Mouse (Mus musculus) limb, embryonic 12.5 days (tissue): ENCODE results near the gene Etv1. TPM values are rescaled to one million over a fixed set of nuclear protein-coding genes. Genes with fewer than 3 reads are reported as not detected.

ENCODE experiments used
- ATAC-seq: fragments of 200-750 bp; cut with Nextera tagmentation; 2 replicates; pipeline ENCODE4 v1.8.0; 2017; ENCODE audit warnings: low read depth, moderate TSS enrichment; ENCODE audit not compliant: insufficient number of reproducible peaks, insufficient read depth, low FRiP score, low TSS enrichment
- H3K27ac ChIP-seq: fragments of 300-500 bp; sonication (generic); 2 replicates; pipeline ENCODE4 v1.5.1; 2016; ENCODE audit warnings: mild to moderate bottlenecking, moderate library complexity
- H3K27me3 ChIP-seq: fragments of 300-500 bp; sonication (generic); 2 replicates; pipeline ENCODE4 v1.6.1; 2016; ENCODE audit warnings: mild to moderate bottlenecking, moderate library complexity
- H3K36me3 ChIP-seq: fragments of 300-500 bp; sonication (generic); 2 replicates; pipeline ENCODE4 v1.6.1; 2016; ENCODE audit warnings: mild to moderate bottlenecking, moderate library complexity
- H3K4me1 ChIP-seq: fragments of 300-500 bp; sonication (generic); replicated peaks from 2 replicates; pipeline ENCODE4 v1.6.1; 2016
- H3K4me2 ChIP-seq: fragments of 300-500 bp; sonication (generic); 2 replicates; pipeline ENCODE4 v1.6.1; 2016; ENCODE audit warnings: mild to moderate bottlenecking, moderate library complexity
- H3K4me3 ChIP-seq: fragments of 300-500 bp; sonication (generic); replicated peaks from 2 replicates; pipeline ENCODE4 v1.5.1; 2016; ENCODE audit warnings: mild to moderate bottlenecking
- H3K9ac ChIP-seq: fragments of 300-500 bp; sonication (generic); replicated peaks from 2 replicates; pipeline ENCODE4 v1.6.1; 2016; ENCODE audit warnings: mild to moderate bottlenecking, moderate library complexity
- H3K9me3 ChIP-seq: fragments of 300-500 bp; sonication (generic); 2 replicates; pipeline ENCODE4 v1.6.1; 2016; ENCODE audit warnings: mild to moderate bottlenecking, moderate library complexity
- WGBS: fragments of 180-500 bp; shearing (Covaris S2); methylation state at CpG from one replicate; pipeline ENCODE4 v1.1.7; 2016; 5-methylcytosine and 5-hydroxymethylcytosine counted together
- polyA plus RNA-seq: library from polyadenylated mRNA; unstranded; fragments of >200 nt; fragmentation: Nextera tagmentation; extraction: Ambion mirVana; gene quantifications from 2 replicates; pipeline ENCODE4 v1.2.1, GENCODE M21; 2016

Gene Etv1
- 15.0 and 18.7 TPM in 2 replicates for polyA plus RNA-seq

- Histone ChIP-seq H3K27me3 (no peaks in the 10 kb centered on the region), H3K4me3 (peak within 1 kb of the TSS; percentile 55), H3K27ac (peak within 1 kb of the TSS; percentile 95), H3K9me3 (no peaks in the 10 kb centered on the region), H3K4me2 (peak within 1 kb of the TSS; percentile 91), H3K4me1 (no peaks in the 10 kb centered on the region), H3K9ac (peak within 1 kb of the TSS; percentile 65), H3K36me3 (no peaks in the 10 kb centered on the region)
- ATAC-seq: peak; percentile 43; the same call in 1 of the 2 replicates
- whole genome bisulfite sequencing: under 1% methylated on average over 20 of the region's 20 CpGs
Measured at GRCm38 (mm10) chr12:38779186-38779777, at the start of gene Etv1. Gene Etv1 (plus strand): TSS chr12:38779380.

GRCm38 (mm10) chr12:38729661-38730060 is 49.5 kb upstream of the Etv1 start:
- Histone ChIP-seq H3K4me3 (no peak overlapping the region), H3K9ac (no peak overlapping the region), H3K27me3 (no peaks in the 10 kb centered on the region), H3K4me1 (no peaks in the 10 kb centered on the region), H3K9me3 (no peaks in the 10 kb centered on the region), H3K36me3 (no peaks in the 10 kb centered on the region), H3K27ac (no peak overlapping the region), H3K4me2 (no peak overlapping the region)
- ATAC-seq: no peak
- WGBS: 77% methylated on average over 3 of the region's 3 CpGs

GRCm38 (mm10) chr12:38730791-38731190 is 48.4 kb upstream of the Etv1 start:
- Histone ChIP-seq H3K27ac (no peak overlapping the region), H3K27me3 (no peaks in the 10 kb centered on the region), H3K9me3 (no peaks in the 10 kb centered on the region), H3K9ac (no peak overlapping the region), H3K4me1 (no peaks in the 10 kb centered on the region), H3K4me3 (no peak overlapping the region), H3K36me3 (no peaks in the 10 kb centered on the region), H3K4me2 (no peak overlapping the region)
- ATAC-seq: no peak
- 87% methylated on average over 2 of the region's 2 CpGs for WGBS

GRCm38 (mm10) chr12:38759322-38759721 is 19.9 kb upstream of the Etv1 start:
- Histone ChIP-seq H3K4me3 (no peak overlapping the region), H3K4me1 (no peaks in the 10 kb centered on the region), H3K27me3 (no peaks in the 10 kb centered on the region), H3K9ac (no peak overlapping the region), H3K27ac (no peak overlapping the region), H3K4me2 (no peak overlapping the region), H3K36me3 (no peaks in the 10 kb centered on the region), H3K9me3 (no peaks in the 10 kb centered on the region)
- no peak for ATAC-seq
- WGBS: 36% methylated on average over 2 of the region's 2 CpGs

GRCm38 (mm10) chr12:38777316-38777715 is 1.9 kb upstream of the Etv1 start:
- WGBS: 66% methylated on average over 7 of the region's 7 CpGs
- Histone ChIP-seq H3K4me2 (peak overlapping the region; percentile 91), H3K4me1 (no peaks in the 10 kb centered on the region), H3K4me3 (no peak overlapping the region), H3K27me3 (no peaks in the 10 kb centered on the region), H3K36me3 (no peaks in the 10 kb centered on the region), H3K9ac (no peak overlapping the region), H3K27ac (0 out of 2 replicates have a peak overlapping the region, but pooled peaks have one; percentile 0), H3K9me3 (no peaks in the 10 kb centered on the region)
- ATAC-seq: no peak

GRCm38 (mm10) chr12:38777957-38778298 is 1.3 kb upstream of the Etv1 start:
- Histone ChIP-seq H3K4me1 (no peaks in the 10 kb centered on the region), H3K4me3 (peak overlapping the region; percentile 55), H3K27me3 (no peaks in the 10 kb centered on the region), H3K9me3 (no peaks in the 10 kb centered on the region), H3K27ac (peak overlapping the region; percentile 45; the same call in 1 of the 2 replicates), H3K36me3 (no peaks in the 10 kb centered on the region), H3K4me2 (peak overlapping the region; percentile 91), H3K9ac (peak overlapping the region; percentile 40)
- WGBS: 7% methylated on average over 6 of the region's 6 CpGs
- no peak for ATAC-seq

GRCm38 (mm10) chr12:38778299-38779075 is 693 bp upstream of the Etv1 start:
- Histone ChIP-seq H3K27ac (peak overlapping the region; percentile 95), H3K4me3 (peak overlapping the region; percentile 55), H3K27me3 (no peaks in the 10 kb centered on the region), H3K9ac (peak overlapping the region; percentile 65), H3K4me1 (no peaks in the 10 kb centered on the region), H3K36me3 (no peaks in the 10 kb centered on the region), H3K4me2 (peak overlapping the region; percentile 91), H3K9me3 (no peaks in the 10 kb centered on the region)
- peak; percentile 93 for ATAC-seq
- under 1% methylated on average over 36 of the region's 37 CpGs for WGBS

- Histone ChIP-seq H3K4me2 (peak overlapping the region; percentile 91), H3K9me3 (no peaks in the 10 kb centered on the region), H3K36me3 (no peaks in the 10 kb centered on the region), H3K27me3 (no peaks in the 10 kb centered on the region), H3K27ac (peak overlapping the region; percentile 95), H3K4me1 (no peaks in the 10 kb centered on the region), H3K4me3 (peak overlapping the region; percentile 55), H3K9ac (peak overlapping the region; percentile 65)
- WGBS: under 1% methylated on average over 33 of the region's 33 CpGs
- peak; percentile 34; the same call in 1 of the 2 replicates for ATAC-seq
Measured at GRCm38 (mm10) chr12:38780006-38780954, 1.1 kb downstream of the Etv1 start.

- no peaks in the 10 kb centered on the region for H3K36me3 ChIP-seq
- peak overlapping the region; percentile 55 for H3K4me3 ChIP-seq
- no peak overlapping the region for H3K27ac ChIP-seq
- no peaks in the 10 kb centered on the region for H3K4me1 ChIP-seq
- no peaks in the 10 kb centered on the region for H3K9me3 ChIP-seq
- WGBS: 2% methylated on average over 11 of the region's 11 CpGs
- H3K9ac ChIP-seq: peak overlapping the region; percentile 40; the same call in 1 of the 2 replicates
- no peaks in the 10 kb centered on the region for H3K27me3 ChIP-seq
- no peak for ATAC-seq
- peak overlapping the region; percentile 91 for H3K4me2 ChIP-seq
Measured at GRCm38 (mm10) chr12:38780955-38781304, 1.8 kb downstream of the Etv1 start.

- Histone ChIP-seq H3K4me3 (peak overlapping the region; percentile 55), H3K36me3 (no peaks in the 10 kb centered on the region), H3K9ac (no peak overlapping the region), H3K4me2 (peak overlapping the region; percentile 91), H3K4me1 (no peaks in the 10 kb centered on the region), H3K27me3 (no peaks in the 10 kb centered on the region), H3K27ac (no peak overlapping the region), H3K9me3 (no peaks in the 10 kb centered on the region)
- no peak for ATAC-seq
- 43% methylated on average over 6 of the region's 6 CpGs for WGBS
Measured at GRCm38 (mm10) chr12:38781686-38782085, 2.5 kb downstream of the Etv1 start.

- H3K4me3 ChIP-seq: no peak overlapping the region
- H3K4me1 ChIP-seq: peaks cover 7% of the 10 kb centered on the region
- H3K9me3 ChIP-seq: no peaks in the 10 kb centered on the region
- H3K9ac ChIP-seq: no peak overlapping the region
- H3K27me3 ChIP-seq: no peaks in the 10 kb centered on the region
- no peak overlapping the region for H3K4me2 ChIP-seq
- no peaks in the 10 kb centered on the region for H3K36me3 ChIP-seq
- ATAC-seq: no peak
- WGBS: 74% methylated on average over 1 of the region's 1 CpGs
- H3K27ac ChIP-seq: no peak overlapping the region
Measured at GRCm38 (mm10) chr12:38783291-38783690, 4.1 kb downstream of the Etv1 start.
